Mouse (Mus musculus) forebrain, postnatal 0 days (tissue): Measurements from ENCODE around the gene Wapl. TPM values are rescaled to one million over a fixed set of nuclear protein-coding genes. Genes with fewer than 3 reads are reported as not detected.

ENCODE experiments used
- ATAC-seq: fragments of 200-750 bp; cut with Nextera tagmentation; 2 replicates; pipeline ENCODE4 v1.8.0; 2017; ENCODE audit warnings: mild to moderate bottlenecking, moderate library complexity
- DNase-seq: peaks from one replicate; pipeline ENCODE4 v3.0.0-alpha.2; 2015
- H3K27ac ChIP-seq: fragments of 300-500 bp; sonication (generic); 2 replicates; pipeline ENCODE4 v1.5.1; 2014; ENCODE audit warnings: low read depth, mild to moderate bottlenecking, antibody characterized with exemption, low read length, moderate library complexity, mixed read lengths
- H3K27me3 ChIP-seq: fragments of 300-500 bp; sonication (generic); 2 replicates; pipeline ENCODE4 v1.6.1; 2014; ENCODE audit warnings: mild to moderate bottlenecking, low read length, mixed read lengths; ENCODE audit not compliant: insufficient read depth
- H3K36me3 ChIP-seq: fragments of 300-500 bp; sonication (generic); 2 replicates; pipeline ENCODE4 v1.6.1; 2014; ENCODE audit warnings: mild to moderate bottlenecking, moderate library complexity; ENCODE audit not compliant: insufficient read depth
- H3K4me1 ChIP-seq: fragments of 300-500 bp; sonication (generic); 2 replicates; pipeline ENCODE4 v1.6.1; 2014; ENCODE audit warnings: antibody characterized with exemption; ENCODE audit not compliant: insufficient read depth
- H3K4me2 ChIP-seq: fragments of 300-500 bp; sonication (generic); 2 replicates; pipeline ENCODE4 v1.6.1; 2014; ENCODE audit warnings: low read depth, mild to moderate bottlenecking, moderate library complexity
- H3K4me3 ChIP-seq: fragments of 300-500 bp; sonication (generic); 2 replicates; pipeline ENCODE4 v1.5.1; 2014; ENCODE audit warnings: low read depth, low read length, mixed read lengths
- H3K9ac ChIP-seq: fragments of 300-500 bp; sonication (generic); 2 replicates; pipeline ENCODE4 v1.6.1; 2014; ENCODE audit warnings: mild to moderate bottlenecking
- H3K9me3 ChIP-seq: fragments of 300-500 bp; sonication (generic); 2 replicates; pipeline ENCODE4 v1.6.1; 2016; ENCODE audit warnings: low read length
- CTCF ChIP-seq: sonication (generic); IDR thresholded peaks from 2 replicates; pipeline ENCODE4 v1.5.1; 2016; ENCODE audit warnings: antibody characterized with exemption, control low read depth, low read depth
- WGBS: fragments of 180-500 bp; shearing (Covaris S2); extraction: QIAGEN DNeasy Blood & Tissue Kit; methylation state at CpG from one replicate; pipeline ENCODE4 v1.1.7; 2014; 5-methylcytosine and 5-hydroxymethylcytosine counted together
- polyA plus RNA-seq: library from polyadenylated mRNA; unstranded; fragments of >200 nt; fragmentation: Nextera tagmentation; extraction: Ambion mirVana; gene quantifications from 2 replicates; pipeline ENCODE4 v1.2.1, GENCODE M21; 2015
- total RNA-seq: library from RNA; depleted of rRNA; stranded (reverse); fragments of >200 nt; gene quantifications from 2 replicates; pipeline ENCODE4 v1.2.3, GENCODE M21; 2014

Wapl gene
- total and polyA plus RNA-seq, 2 experiments from 2014 or later, result 12.1 to 36.1 TPM

- H3K9ac ChIP-seq, result no peak overlapping the region
- no peaks in the 10 kb centered on the region for H3K36me3 ChIP-seq
- no peaks in the 10 kb centered on the region for H3K9me3 ChIP-seq
- no peak overlapping the region for H3K4me2 ChIP-seq
- H3K4me3 ChIP-seq, result no peak overlapping the region
- TF ChIP-seq CTCF, result no peak
- no peaks in the 10 kb centered on the region; the same call in 1 of the 2 replicates for H3K4me1 ChIP-seq
- no peak for ATAC-seq
- DNase-seq, result no peak
- 62% methylated on average over 1 of the region's 1 CpGs for WGBS
- peaks cover 10% of the 10 kb centered on the region for H3K27me3 ChIP-seq
- no peak overlapping the region for H3K27ac ChIP-seq
These were observed 10.3 kb upstream of the Wapl start for GRCm38 (mm10) chr14:34663381-34663780.

- ATAC-seq (no peak), DNase-seq (no peak)
- WGBS, result 65% methylated on average over 3 of the region's 3 CpGs
- H3K4me1 ChIP-seq, result no peaks in the 10 kb centered on the region
- H3K27me3 ChIP-seq, result no peaks in the 10 kb centered on the region
- H3K36me3 ChIP-seq, result no peaks in the 10 kb centered on the region
- H3K4me3 ChIP-seq, result no peak overlapping the region
- H3K27ac ChIP-seq, result no peak overlapping the region
- no peak for TF ChIP-seq CTCF
- H3K9ac ChIP-seq, result no peak overlapping the region
- H3K9me3 ChIP-seq, result no peaks in the 10 kb centered on the region
- no peak overlapping the region for H3K4me2 ChIP-seq
These were observed 4.6 kb upstream of the Wapl start for GRCm38 (mm10) chr14:34669082-34669481.

GRCm38 (mm10) chr14:34670256-34670655, 3.5 kb upstream of the Wapl start:
- H3K36me3 ChIP-seq, result no peaks in the 10 kb centered on the region

GRCm38 (mm10) chr14:34674229-34674791, 582 bp downstream of the Wapl start:
- no peak for DNase-seq
- peak overlapping the region; percentile 99 for H3K4me3 ChIP-seq
- no peak for ATAC-seq
- no peaks in the 10 kb centered on the region for H3K27me3 ChIP-seq
- WGBS, result under 1% methylated on average over 47 of the region's 52 CpGs
- H3K36me3 ChIP-seq, result no peaks in the 10 kb centered on the region
- H3K9me3 ChIP-seq, result no peaks in the 10 kb centered on the region
- peak overlapping the region; percentile 88 for H3K27ac ChIP-seq
- peak overlapping the region; percentile 97 for H3K4me2 ChIP-seq
- H3K4me1 ChIP-seq, result peaks cover 7% of the 10 kb centered on the region; the same call in 1 of the 2 replicates
- peak overlapping the region; percentile 87 for H3K9ac ChIP-seq
- TF ChIP-seq CTCF, result no peak

More at GRCm38 (mm10) chr14:34670256-34670655, 3.5 kb upstream of the Wapl start:
- Histone ChIP-seq H3K9ac (no peak overlapping the region), H3K4me2 (no peak overlapping the region), H3K4me3 (no peak overlapping the region), H3K4me1 (peaks cover 4% of the 10 kb centered on the region; the same call in 1 of the 2 replicates), H3K27ac (no peak overlapping the region), H3K9me3 (no peaks in the 10 kb centered on the region), H3K27me3 (no peaks in the 10 kb centered on the region)
- DNase-seq (no peak), ATAC-seq (no peak)
- TF ChIP-seq CTCF, result no peak
- WGBS, result 60% methylated on average over 2 of the region's 2 CpGs

- H3K4me2 ChIP-seq, result peak overlapping the region; percentile 97
- no peak for TF ChIP-seq CTCF
- H3K9ac ChIP-seq, result peak overlapping the region; percentile 87
- DNase-seq (no peak), ATAC-seq (no peak)
- H3K9me3 ChIP-seq, result no peaks in the 10 kb centered on the region
- WGBS, result 32% methylated on average over 9 of the region's 9 CpGs
- H3K27me3 ChIP-seq, result no peaks in the 10 kb centered on the region
- peaks cover 7% of the 10 kb centered on the region; the same call in 1 of the 2 replicates for H3K4me1 ChIP-seq
- peak overlapping the region; percentile 99 for H3K4me3 ChIP-seq
- H3K27ac ChIP-seq, result no peak overlapping the region
- H3K36me3 ChIP-seq, result no peaks in the 10 kb centered on the region
These were observed 1.2 kb downstream of the Wapl start for GRCm38 (mm10) chr14:34674932-34675331.

- DNase-seq, result no peak
- H3K4me3 ChIP-seq, result no peak overlapping the region
- no peak for TF ChIP-seq CTCF
- H3K27me3 ChIP-seq, result no peaks in the 10 kb centered on the region
- WGBS, result 61% methylated on average over 5 of the region's 5 CpGs
- no peak overlapping the region for H3K9ac ChIP-seq
- peaks cover 7% of the 10 kb centered on the region; the same call in 1 of the 2 replicates for H3K4me1 ChIP-seq
- no peaks in the 10 kb centered on the region for H3K9me3 ChIP-seq
- no peak for ATAC-seq
- H3K36me3 ChIP-seq, result no peaks in the 10 kb centered on the region
- peak overlapping the region; percentile 97; the same call in 1 of the 2 replicates for H3K4me2 ChIP-seq
- H3K27ac ChIP-seq, result no peak overlapping the region
These were observed 1.7 kb downstream of the Wapl start for GRCm38 (mm10) chr14:34675347-34675865.

GRCm38 (mm10) chr14:34680815-34681214, 7.1 kb downstream of the Wapl start:
- Histone ChIP-seq H3K4me3 (no peak overlapping the region), H3K4me1 (peaks cover 3% of the 10 kb centered on the region; the same call in 1 of the 2 replicates), H3K27ac (no peak overlapping the region), H3K27me3 (no peaks in the 10 kb centered on the region), H3K9ac (no peak overlapping the region), H3K9me3 (no peaks in the 10 kb centered on the region), H3K4me2 (no peak overlapping the region), H3K36me3 (no peaks in the 10 kb centered on the region)
- DNase-seq (no peak), ATAC-seq (no peak)
- WGBS, result 68% methylated on average over 2 of the region's 2 CpGs
- no peak for TF ChIP-seq CTCF
